Mouse (Mus musculus): Measurements from ENCODE around the gene Gm49358. TPM values are rescaled to one million over a fixed set of nuclear protein-coding genes. Genes with fewer than 3 reads are reported as not detected.

Gene Gm49358
- total and polyA plus RNA-seq, 2 experiments: 1.9 TPM; not detected in 1

GRCm38 (mm10) chr10:86862496-86862895 lies 98.7 kb downstream of the Gm49358 start:
- no peak for TF ChIP-seq CTCF (IDR thresholded peaks at IDR 0.05; ENCODE audit: low read depth, low read length)
- no peak for TF ChIP-seq POLR2A (IDR thresholded peaks at IDR 0.05; ENCODE audit: extremely low read depth, insufficient read depth, low read length)
- Histone ChIP-seq H3K79me2 (ENCODE audit: control insufficient read depth, insufficient read depth, low read length) (no peaks in the 10 kb centered on the region), H3K36me3 (ENCODE audit: control insufficient read depth, insufficient read depth, low read length) (peaks cover 1% of the 10 kb centered on the region; the same call in 1 of the 2 replicates), H3K9ac (ENCODE audit: low read depth, low read length) (no peak overlapping the region), H3K27me3 (ENCODE audit: control insufficient read depth, insufficient read depth, low read length) (no peaks in the 10 kb centered on the region), H3K4me1 (ENCODE audit: control insufficient read depth, insufficient read depth, low read length) (no peaks in the 10 kb centered on the region; the same call in 1 of the 2 replicates), H3K4me3 (ENCODE audit: insufficient read depth, low read depth, low read length) (no peak overlapping the region), H3K27ac (replicated peaks; ENCODE audit: insufficient read depth, low read depth, low read length) (no peak overlapping the region)
- DNase-seq (ENCODE audit: extremely low read depth, low read depth, low spot score): peak; percentile 68
- 17% methylated on average over 6 of the region's 6 CpGs for WGBS

- Histone ChIP-seq H3K79me2 (ENCODE audit: control insufficient read depth, insufficient read depth, low read length) (no peaks in the 10 kb centered on the region), H3K27ac (replicated peaks; ENCODE audit: insufficient read depth, low read depth, low read length) (no peak overlapping the region), H3K4me1 (ENCODE audit: control insufficient read depth, insufficient read depth, low read length) (no peaks in the 10 kb centered on the region; the same call in 1 of the 2 replicates), H3K9ac (ENCODE audit: low read depth, low read length) (no peak overlapping the region), H3K4me3 (ENCODE audit: insufficient read depth, low read depth, low read length) (no peak overlapping the region), H3K27me3 (ENCODE audit: control insufficient read depth, insufficient read depth, low read length) (no peaks in the 10 kb centered on the region), H3K36me3 (ENCODE audit: control insufficient read depth, insufficient read depth, low read length) (peaks cover 1% of the 10 kb centered on the region; the same call in 1 of the 2 replicates)
- peak; percentile 64 for TF ChIP-seq CTCF (IDR thresholded peaks at IDR 0.05; ENCODE audit: low read depth, low read length)
- TF ChIP-seq POLR2A (IDR thresholded peaks at IDR 0.05; ENCODE audit: extremely low read depth, insufficient read depth, low read length): no peak
- WGBS: 87% methylated on average over 6 of the region's 6 CpGs
- DNase-seq (ENCODE audit: extremely low read depth, low read depth, low spot score): no peak
Observed at GRCm38 (mm10) chr10:86863429-86863828, 99.7 kb downstream of the Gm49358 start.

GRCm38 (mm10) chr10:86872121-86872520 lies 108.3 kb downstream of the Gm49358 start:
- 0 out of 2 replicates have a peak, but pooled peaks cover 3% of the 10 kb centered on the region for H3K4me1 ChIP-seq (ENCODE audit: control insufficient read depth, insufficient read depth, low read length)
- no peak for TF ChIP-seq POLR2A (IDR thresholded peaks at IDR 0.05; ENCODE audit: extremely low read depth, insufficient read depth, low read length)
- no peak for TF ChIP-seq CTCF (IDR thresholded peaks at IDR 0.05; ENCODE audit: low read depth, low read length)
- WGBS: 38% methylated on average over 7 of the region's 7 CpGs
- H3K9ac ChIP-seq (ENCODE audit: low read depth, low read length): no peak overlapping the region
- no peaks in the 10 kb centered on the region for H3K79me2 ChIP-seq (ENCODE audit: control insufficient read depth, insufficient read depth, low read length)
- no peak overlapping the region for H3K4me3 ChIP-seq (ENCODE audit: insufficient read depth, low read depth, low read length)
- H3K27ac ChIP-seq (replicated peaks; ENCODE audit: insufficient read depth, low read depth, low read length): peak overlapping the region; percentile 14; the same call in 1 of the 2 replicates
- H3K27me3 ChIP-seq (ENCODE audit: control insufficient read depth, insufficient read depth, low read length): no peaks in the 10 kb centered on the region
- DNase-seq (ENCODE audit: extremely low read depth, low read depth, low spot score): peak; percentile 30
- no peaks in the 10 kb centered on the region for H3K36me3 ChIP-seq (ENCODE audit: control insufficient read depth, insufficient read depth, low read length)

- no peaks in the 10 kb centered on the region for H3K36me3 ChIP-seq (ENCODE audit: control insufficient read depth, insufficient read depth, low read length)
- WGBS: 35% methylated on average over 5 of the region's 5 CpGs
- H3K4me1 ChIP-seq (ENCODE audit: control insufficient read depth, insufficient read depth, low read length): 0 out of 2 replicates have a peak, but pooled peaks cover 3% of the 10 kb centered on the region
- TF ChIP-seq POLR2A (IDR thresholded peaks at IDR 0.05; ENCODE audit: extremely low read depth, insufficient read depth, low read length): no peak
- no peak for TF ChIP-seq CTCF (IDR thresholded peaks at IDR 0.05; ENCODE audit: low read depth, low read length)
- H3K4me3 ChIP-seq (ENCODE audit: insufficient read depth, low read depth, low read length): no peak overlapping the region
- peak; percentile 78 for DNase-seq (ENCODE audit: extremely low read depth, low read depth, low spot score)
- H3K27ac ChIP-seq (replicated peaks; ENCODE audit: insufficient read depth, low read depth, low read length): peak overlapping the region; percentile 14; the same call in 1 of the 2 replicates
- no peaks in the 10 kb centered on the region for H3K27me3 ChIP-seq (ENCODE audit: control insufficient read depth, insufficient read depth, low read length)
- H3K9ac ChIP-seq (ENCODE audit: low read depth, low read length): no peak overlapping the region
- H3K79me2 ChIP-seq (ENCODE audit: control insufficient read depth, insufficient read depth, low read length): no peaks in the 10 kb centered on the region
Observed at GRCm38 (mm10) chr10:86872591-86872990, 108.8 kb downstream of the Gm49358 start.

GRCm38 (mm10) chr10:86878721-86879120 lies 114.9 kb downstream of the Gm49358 start:
- Histone ChIP-seq H3K4me1 (ENCODE audit: control insufficient read depth, insufficient read depth, low read length) (peaks cover 24% of the 10 kb centered on the region), H3K79me2 (ENCODE audit: control insufficient read depth, insufficient read depth, low read length) (no peaks in the 10 kb centered on the region), H3K27me3 (ENCODE audit: control insufficient read depth, insufficient read depth, low read length) (no peaks in the 10 kb centered on the region), H3K9ac (ENCODE audit: low read depth, low read length) (no peak overlapping the region), H3K27ac (replicated peaks; ENCODE audit: insufficient read depth, low read depth, low read length) (peak overlapping the region; percentile 69), H3K4me3 (ENCODE audit: insufficient read depth, low read depth, low read length) (no peak overlapping the region), H3K36me3 (ENCODE audit: control insufficient read depth, insufficient read depth, low read length) (no peaks in the 10 kb centered on the region)
- TF ChIP-seq CTCF (IDR thresholded peaks at IDR 0.05; ENCODE audit: low read depth, low read length): no peak
- no peak for TF ChIP-seq POLR2A (IDR thresholded peaks at IDR 0.05; ENCODE audit: extremely low read depth, insufficient read depth, low read length)
- 14% methylated on average over 7 of the region's 7 CpGs for WGBS
- DNase-seq (ENCODE audit: extremely low read depth, low read depth, low spot score): peak; percentile 93

GRCm38 (mm10) chr10:86880071-86880806 lies 116.5 kb downstream of the Gm49358 start:
- Histone ChIP-seq H3K4me1 (ENCODE audit: control insufficient read depth, insufficient read depth, low read length) (peaks cover 24% of the 10 kb centered on the region), H3K36me3 (ENCODE audit: control insufficient read depth, insufficient read depth, low read length) (no peaks in the 10 kb centered on the region), H3K79me2 (ENCODE audit: control insufficient read depth, insufficient read depth, low read length) (no peaks in the 10 kb centered on the region), H3K27me3 (ENCODE audit: control insufficient read depth, insufficient read depth, low read length) (no peaks in the 10 kb centered on the region), H3K9ac (ENCODE audit: low read depth, low read length) (0 out of 2 replicates have a peak overlapping the region, but pooled peaks have one; percentile 47), H3K27ac (replicated peaks; ENCODE audit: insufficient read depth, low read depth, low read length) (peak overlapping the region; percentile 62), H3K4me3 (ENCODE audit: insufficient read depth, low read depth, low read length) (no peak overlapping the region)
- WGBS: 25% methylated on average over 5 of the region's 5 CpGs
- no peak for TF ChIP-seq CTCF (IDR thresholded peaks at IDR 0.05; ENCODE audit: low read depth, low read length)
- TF ChIP-seq POLR2A (IDR thresholded peaks at IDR 0.05; ENCODE audit: extremely low read depth, insufficient read depth, low read length): no peak
- peak; percentile 90 for DNase-seq (ENCODE audit: extremely low read depth, low read depth, low spot score)
